Mouse (Mus musculus) midbrain, embryonic 15.5 days (tissue): ENCODE results near the gene Cxcl3. TPM values are rescaled to one million over a fixed set of nuclear protein-coding genes. Genes with fewer than 3 reads are reported as not detected.

Experiments
- ATAC-seq: fragments of 200-750 bp; cut with Nextera tagmentation; replicated peaks from 2 replicates; pipeline ENCODE4 v1.8.0; 2017; ENCODE audit warnings: moderate TSS enrichment
- H3K27ac ChIP-seq: fragments of 300-500 bp; sonication (generic); 2 replicates; pipeline ENCODE4 v1.5.1; 2015; ENCODE audit warnings: mild to moderate bottlenecking, inconsistent platforms
- H3K27me3 ChIP-seq: fragments of 300-500 bp; sonication (generic); replicated peaks from 2 replicates; pipeline ENCODE4 v1.6.1; 2015; ENCODE audit warnings: inconsistent platforms
- H3K36me3 ChIP-seq: fragments of 300-500 bp; sonication (generic); replicated peaks from 2 replicates; pipeline ENCODE4 v1.6.1; 2015; ENCODE audit warnings: inconsistent platforms
- H3K4me1 ChIP-seq: fragments of 300-500 bp; sonication (generic); 2 replicates; pipeline ENCODE4 v1.6.1; 2015; ENCODE audit warnings: inconsistent platforms
- H3K4me2 ChIP-seq: fragments of 300-500 bp; sonication (generic); 2 replicates; pipeline ENCODE4 v1.6.1; 2015; ENCODE audit warnings: inconsistent platforms, mild to moderate bottlenecking, moderate library complexity
- H3K4me3 ChIP-seq: fragments of 300-500 bp; sonication (generic); 2 replicates; pipeline ENCODE4 v1.5.1; 2015; ENCODE audit warnings: mild to moderate bottlenecking, inconsistent platforms
- H3K9ac ChIP-seq: fragments of 300-500 bp; sonication (generic); 2 replicates; pipeline ENCODE4 v1.6.1; 2015; ENCODE audit warnings: mild to moderate bottlenecking, inconsistent platforms
- H3K9me3 ChIP-seq: fragments of 300-500 bp; sonication (generic); 2 replicates; pipeline ENCODE4 v1.6.1; 2016; ENCODE audit warnings: inconsistent platforms
- WGBS: fragments of 180-500 bp; shearing (Covaris S2); methylation state at CpG from one replicate; pipeline ENCODE4 v1.1.7; 2015; ENCODE audit warnings: mixed read lengths; 5-methylcytosine and 5-hydroxymethylcytosine counted together
- polyA plus RNA-seq: library from polyadenylated mRNA; unstranded; fragments of >200 nt; fragmentation: Nextera tagmentation; extraction: Ambion mirVana; gene quantifications from 2 replicates; pipeline ENCODE4 v1.2.1, GENCODE M21; 2015

Cxcl3 gene
- 0.34 TPM in 1 of 2 replicates, not detected in the other for polyA plus RNA-seq

GRCm38 (mm10) chr5:90785659-90786588 is at the start of gene Cxcl3:
Cxcl3 (plus strand) TSS chr5:90786103.
- peak; percentile 95 for ATAC-seq
- Histone ChIP-seq H3K27ac (no peak within 1 kb of the TSS), H3K9me3 (no peaks in the 10 kb centered on the region), H3K4me2 (peak within 1 kb of the TSS; percentile 66), H3K4me3 (peak within 1 kb of the TSS; percentile 37), H3K27me3 (no peaks in the 10 kb centered on the region), H3K4me1 (no peaks in the 10 kb centered on the region), H3K36me3 (no peaks in the 10 kb centered on the region), H3K9ac (peak within 1 kb of the TSS; percentile 26; the same call in 1 of the 2 replicates)
- WGBS = 16% methylated on average over 26 of the region's 26 CpGs

DNA sequence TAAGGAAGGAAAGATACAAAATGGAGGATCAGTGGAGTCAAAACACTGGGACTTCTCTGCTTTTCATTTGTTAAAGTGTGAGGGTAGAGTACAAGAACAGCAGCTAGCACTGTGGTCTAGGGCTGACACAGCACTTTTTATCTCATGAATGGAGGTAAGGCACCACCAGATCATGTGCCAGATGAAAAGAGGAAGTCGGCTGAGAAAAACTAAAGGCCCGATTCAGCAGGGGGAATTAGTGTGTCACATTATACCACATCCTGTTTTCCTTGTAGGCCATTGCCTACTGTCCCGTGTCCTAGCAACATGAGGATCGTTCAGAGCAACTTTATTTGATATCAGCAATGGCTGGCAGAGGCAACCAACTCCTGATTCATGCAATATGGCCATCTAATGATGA is 43.9 kb upstream of the Cxcl3 start:
- H3K4me3 ChIP-seq = no peak overlapping the region
- WGBS = 74% methylated on average over 4 of the region's 4 CpGs
- no peak overlapping the region for H3K27ac ChIP-seq
- no peaks in the 10 kb centered on the region for H3K36me3 ChIP-seq
- H3K27me3 ChIP-seq = no peaks in the 10 kb centered on the region
- no peak overlapping the region for H3K9ac ChIP-seq
- no peaks in the 10 kb centered on the region for H3K4me1 ChIP-seq
- no peaks in the 10 kb centered on the region for H3K9me3 ChIP-seq
- no peak for ATAC-seq
- no peak overlapping the region for H3K4me2 ChIP-seq

DNA sequence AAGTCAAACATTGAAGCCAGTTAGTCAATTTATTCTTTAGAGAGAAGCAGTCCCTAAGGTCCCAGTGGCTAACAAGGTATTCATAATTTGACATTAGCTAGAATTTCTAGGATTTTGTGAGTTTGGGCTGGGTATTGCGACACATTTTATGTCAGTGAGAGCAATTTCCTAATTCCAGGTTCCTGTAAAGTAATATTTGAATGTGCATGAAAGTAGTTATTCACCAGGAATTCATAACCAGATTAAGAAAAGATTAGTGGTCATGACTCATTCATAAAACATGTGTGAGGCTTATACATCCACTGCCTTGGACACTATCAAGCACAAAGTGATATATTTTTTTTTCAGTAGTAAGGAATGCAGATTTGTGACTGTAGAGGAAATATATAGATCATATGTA is 32.0 kb upstream of the Cxcl3 start:
- Histone ChIP-seq H3K36me3 (no peaks in the 10 kb centered on the region), H3K9ac (no peak overlapping the region), H3K27ac (no peak overlapping the region), H3K9me3 (no peaks in the 10 kb centered on the region), H3K27me3 (no peaks in the 10 kb centered on the region), H3K4me3 (no peak overlapping the region), H3K4me2 (no peak overlapping the region), H3K4me1 (peaks cover 6% of the 10 kb centered on the region)
- ATAC-seq = no peak
- WGBS = 97% methylated on average over 1 of the region's 1 CpGs

GRCm38 (mm10) chr5:90758020-90758605 is 27.8 kb upstream of the Cxcl3 start:
- Histone ChIP-seq H3K27ac (no peak overlapping the region), H3K4me2 (no peak overlapping the region), H3K4me1 (peaks cover 17% of the 10 kb centered on the region), H3K36me3 (no peaks in the 10 kb centered on the region), H3K9me3 (no peaks in the 10 kb centered on the region), H3K9ac (no peak overlapping the region), H3K27me3 (no peaks in the 10 kb centered on the region; the same call in 1 of the 2 replicates), H3K4me3 (no peak overlapping the region)
- ATAC-seq = no peak
- WGBS = 44% methylated on average over 5 of the region's 5 CpGs

GRCm38 (mm10) chr5:90759077-90760065 is 26.5 kb upstream of the Cxcl3 start, which contains the start of gene Cxcl5:
Cxcl5 (plus strand) TSS chr5:90759360.
- no peaks in the 10 kb centered on the region for H3K9me3 ChIP-seq
- H3K27ac ChIP-seq = no peak within 1 kb of the TSS
- peak within 1 kb of the TSS; percentile 92 for H3K4me2 ChIP-seq
- H3K4me1 ChIP-seq = peaks cover 17% of the 10 kb centered on the region
- peak within 1 kb of the TSS; percentile 81 for H3K9ac ChIP-seq
- 3% methylated on average over 32 of the region's 32 CpGs for WGBS
- H3K36me3 ChIP-seq = no peaks in the 10 kb centered on the region
- peak within 1 kb of the TSS; percentile 53 for H3K4me3 ChIP-seq
- peak; percentile 90 for ATAC-seq
- no peaks in the 10 kb centered on the region; the same call in 1 of the 2 replicates for H3K27me3 ChIP-seq

DNA sequence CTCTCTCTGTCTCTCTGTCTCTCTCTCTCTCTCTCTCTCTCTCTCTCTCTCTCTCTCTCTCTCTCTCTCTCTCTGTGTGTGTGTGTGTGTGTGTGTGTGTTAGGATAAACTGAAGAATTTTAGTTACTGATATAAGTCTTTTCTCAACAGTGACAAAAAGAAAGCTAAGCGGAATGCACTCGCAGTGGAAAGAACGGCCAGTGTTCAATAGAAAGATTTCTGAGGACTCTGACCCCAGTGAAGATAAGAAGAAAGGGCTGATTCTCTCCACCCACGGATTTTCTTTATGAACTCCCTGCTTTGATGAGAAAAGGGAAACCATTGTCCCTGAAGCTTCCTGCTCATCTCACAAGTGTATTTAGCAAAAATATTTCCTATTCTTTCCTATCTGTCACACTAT is 25.6 kb upstream of the Cxcl3 start:
- no peak overlapping the region for H3K4me2 ChIP-seq
- no peaks in the 10 kb centered on the region; the same call in 1 of the 2 replicates for H3K27me3 ChIP-seq
- no peak for ATAC-seq
- no peak overlapping the region for H3K9ac ChIP-seq
- no peak overlapping the region for H3K27ac ChIP-seq
- no peak overlapping the region for H3K4me3 ChIP-seq
- H3K4me1 ChIP-seq = peaks cover 17% of the 10 kb centered on the region
- no peaks in the 10 kb centered on the region for H3K36me3 ChIP-seq
- no peaks in the 10 kb centered on the region for H3K9me3 ChIP-seq
- 43% methylated on average over 4 of the region's 4 CpGs for WGBS

DNA sequence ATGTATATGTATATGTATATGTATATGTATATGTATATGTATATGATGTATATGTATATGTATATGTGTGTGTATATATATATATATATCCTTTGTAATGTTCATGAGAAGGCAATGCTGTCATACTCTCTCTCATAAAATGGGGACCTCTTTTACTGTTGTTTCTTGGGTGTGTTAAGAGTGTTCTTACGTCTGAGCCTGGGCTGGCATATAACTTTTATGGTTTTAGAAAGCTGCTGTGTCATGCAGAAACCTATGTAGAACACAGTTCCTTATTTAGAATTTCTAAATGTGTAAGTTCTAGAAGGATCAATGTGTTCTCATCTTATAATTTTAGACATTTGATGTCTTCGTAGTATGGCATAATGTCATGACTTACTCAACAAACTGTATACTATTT is 25.1 kb upstream of the Cxcl3 start:
- ATAC-seq = no peak
- H3K27ac ChIP-seq = no peak overlapping the region
- no peak overlapping the region for H3K4me2 ChIP-seq
- 96% methylated on average over 2 of the region's 2 CpGs for WGBS
- H3K4me1 ChIP-seq = peaks cover 17% of the 10 kb centered on the region
- no peak overlapping the region for H3K9ac ChIP-seq
- H3K9me3 ChIP-seq = no peaks in the 10 kb centered on the region
- H3K4me3 ChIP-seq = no peak overlapping the region
- H3K27me3 ChIP-seq = no peaks in the 10 kb centered on the region; the same call in 1 of the 2 replicates
- H3K36me3 ChIP-seq = no peaks in the 10 kb centered on the region

- ATAC-seq = no peak
- no peak overlapping the region for H3K9ac ChIP-seq
- no peaks in the 10 kb centered on the region for H3K36me3 ChIP-seq
- no peaks in the 10 kb centered on the region for H3K9me3 ChIP-seq
- H3K4me2 ChIP-seq = no peak overlapping the region
- no peak overlapping the region for H3K4me3 ChIP-seq
- no peak overlapping the region for H3K27ac ChIP-seq
- H3K4me1 ChIP-seq = peaks cover 17% of the 10 kb centered on the region
- WGBS = 90% methylated on average over 3 of the region's 3 CpGs
- no peaks in the 10 kb centered on the region; the same call in 1 of the 2 replicates for H3K27me3 ChIP-seq
Observed at GRCm38 (mm10) chr5:90761834-90762233, 24.1 kb upstream of the Cxcl3 start.

DNA sequence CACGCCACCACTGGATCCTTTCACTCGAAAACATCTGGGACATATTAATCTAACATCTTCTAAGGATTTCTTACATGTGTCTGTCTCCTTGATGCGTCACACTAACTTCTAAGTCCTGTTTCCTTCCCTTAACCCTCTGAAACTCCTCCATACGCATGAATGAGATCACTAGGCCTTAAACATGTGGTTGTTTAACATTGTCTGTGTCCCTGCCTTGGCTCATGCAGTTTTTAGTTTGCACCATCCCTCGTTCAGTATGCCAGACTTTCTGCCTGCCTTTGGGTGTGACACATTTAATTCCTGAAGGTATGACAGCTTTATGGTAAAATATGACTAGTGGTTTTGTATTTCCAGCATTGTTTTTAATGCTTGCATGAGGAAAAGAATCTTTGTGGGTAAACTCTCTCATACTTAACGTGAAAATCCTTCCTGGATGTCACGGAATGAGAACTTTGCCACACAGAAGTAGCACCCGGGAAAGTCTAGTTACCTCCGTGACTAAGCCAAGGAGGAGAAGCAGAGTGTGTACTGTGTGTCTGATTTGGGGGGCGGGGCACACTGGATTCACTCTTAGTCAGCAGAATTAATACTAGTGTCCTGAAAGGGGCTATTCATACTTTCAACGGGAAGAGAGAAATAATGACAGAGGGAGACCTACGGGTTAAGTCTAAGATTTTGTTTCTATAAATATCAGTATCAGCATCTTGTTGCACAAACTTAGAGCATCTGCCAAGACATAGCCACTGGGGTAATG is 21.8 kb upstream of the Cxcl3 start:
- no peaks in the 10 kb centered on the region for H3K9me3 ChIP-seq
- H3K9ac ChIP-seq = no peak overlapping the region
- H3K4me3 ChIP-seq = no peak overlapping the region
- 81% methylated on average over 12 of the region's 12 CpGs for WGBS
- no peak overlapping the region for H3K4me2 ChIP-seq
- no peak for ATAC-seq
- H3K36me3 ChIP-seq = no peaks in the 10 kb centered on the region
- H3K27ac ChIP-seq = no peak overlapping the region
- no peaks in the 10 kb centered on the region; the same call in 1 of the 2 replicates for H3K27me3 ChIP-seq
- H3K4me1 ChIP-seq = peaks cover 9% of the 10 kb centered on the region

DNA sequence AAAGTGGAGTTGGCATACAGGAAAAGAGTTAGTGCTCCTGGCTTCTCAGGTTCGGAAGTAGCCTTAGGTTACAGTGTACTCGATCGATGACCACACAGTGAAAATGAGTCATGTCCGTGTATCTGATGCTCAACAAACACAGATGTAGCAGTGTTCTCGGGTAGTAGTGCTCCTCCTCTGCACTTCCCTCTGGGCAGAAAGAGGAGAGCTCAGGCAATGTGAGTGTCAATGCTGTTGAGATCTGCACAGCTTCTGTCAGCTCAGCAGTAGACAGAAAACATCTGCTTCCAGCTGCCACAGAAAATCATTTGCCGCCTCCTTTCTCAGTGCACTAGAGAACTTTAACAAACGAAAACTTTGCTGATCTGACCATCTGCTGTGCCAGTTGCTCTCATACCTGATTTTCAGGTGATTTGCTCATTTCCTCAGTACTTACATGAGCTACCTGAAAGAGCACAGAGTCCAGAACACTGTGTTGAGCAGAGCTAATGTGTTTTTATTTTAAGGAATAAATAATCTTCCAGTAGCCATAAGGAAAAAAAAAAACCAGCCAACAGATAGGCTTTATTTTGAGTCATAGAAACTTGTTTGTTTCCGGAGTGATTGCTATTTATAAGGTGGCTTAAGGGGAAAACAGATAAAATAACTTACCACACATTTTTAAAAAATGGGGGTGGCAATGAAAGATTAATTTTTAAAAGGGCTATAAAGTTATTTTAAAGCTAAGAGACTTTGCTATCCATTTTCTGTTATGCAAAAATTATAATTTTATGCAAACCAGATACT is 19.9 kb upstream of the Cxcl3 start:
- H3K36me3 ChIP-seq = no peaks in the 10 kb centered on the region
- H3K4me1 ChIP-seq = no peaks in the 10 kb centered on the region
- no peak overlapping the region for H3K4me2 ChIP-seq
- no peak for ATAC-seq
- 85% methylated on average over 8 of the region's 8 CpGs for WGBS
- H3K27ac ChIP-seq = no peak overlapping the region
- H3K9ac ChIP-seq = no peak overlapping the region
- H3K9me3 ChIP-seq = no peaks in the 10 kb centered on the region
- no peak overlapping the region for H3K4me3 ChIP-seq
- H3K27me3 ChIP-seq = no peaks in the 10 kb centered on the region; the same call in 1 of the 2 replicates

- no peaks in the 10 kb centered on the region for H3K9me3 ChIP-seq
- H3K4me3 ChIP-seq = no peak within 1 kb of the TSS
- no peak for ATAC-seq
- no peak within 1 kb of the TSS for H3K9ac ChIP-seq
- no peaks in the 10 kb centered on the region for H3K4me1 ChIP-seq
- 68% methylated on average over 3 of the region's 3 CpGs for WGBS
- H3K4me2 ChIP-seq = no peak within 1 kb of the TSS
- no peak within 1 kb of the TSS for H3K27ac ChIP-seq
- no peaks in the 10 kb centered on the region for H3K36me3 ChIP-seq
- no peaks in the 10 kb centered on the region for H3K27me3 ChIP-seq
Observed at GRCm38 (mm10) chr5:90768218-90768617, 17.7 kb upstream of the Cxcl3 start, which contains the start of gene Ppbp. Ppbp (plus strand) TSS chr5:90768518.
